Comparison of ENCODE assay signal across 8 mouse cellular contexts in genomic region chr4:155831831-155832230, GRCm38 (mm10). TPM values are rescaled to one million over a fixed set of nuclear protein-coding genes. Genes with fewer than 3 reads are reported as not detected.
A peak's percentile ranks its signal among the peaks of the same experiment; 100 is the strongest.
DNase-seq lines count a peak whose midpoint lies in the region; ATAC-seq and TF ChIP-seq lines count a peak whose summit lies in the region.

No protein-coding gene starts in this region.

- peak in 1 of 2 experiments; percentile 37 for DNase-seq in layer of hippocampus, adult 2 months (ENCODE audit: low spot score in 2 of 2)
- DNase-seq in layer of hippocampus, adult 18-20 months (ENCODE audit: low spot score in 2 of 2) = no peak
- DNase-seq in embryonic facial prominence, embryonic 14.5 days (ENCODE audit: low spot score) = no peak
- DNase-seq in midbrain, embryonic 11.5 days (ENCODE audit: low spot score, missing footprints) = no peak
- DNase-seq in right cerebral cortex, adult 2 months (ENCODE audit: low spot score in 2 of 2) = no peak
- DNase-seq in cerebellum, postnatal 10 days = no peak
- no peak for DNase-seq in left cerebral cortex, postnatal 25 days (ENCODE audit: low spot score in 2 of 2)

- no peaks in the 10 kb centered on the region for H3K27me3 ChIP-seq in embryonic facial prominence, embryonic 14.5 days (replicated peaks; ENCODE audit: control insufficient read depth, insufficient read depth, low read length)
- H3K27me3 ChIP-seq in intestine, postnatal 0 days (replicated peaks; ENCODE audit: control insufficient read depth, insufficient read depth, low read length) = no peaks in the 10 kb centered on the region
- no peaks in the 10 kb centered on the region for H3K27me3 ChIP-seq in midbrain, embryonic 11.5 days (ENCODE audit: control insufficient read depth, insufficient read depth, low read length)

- no peaks in the 10 kb centered on the region for H3K9me3 ChIP-seq in embryonic facial prominence, embryonic 14.5 days (ENCODE audit: control insufficient read depth, low read length)
- H3K9me3 ChIP-seq in intestine, postnatal 0 days (ENCODE audit: control insufficient read depth) = no peaks in the 10 kb centered on the region
- H3K9me3 ChIP-seq in midbrain, embryonic 11.5 days (ENCODE audit: control insufficient read depth, low read length) = no peaks in the 10 kb centered on the region

- WGBS in embryonic facial prominence, embryonic 14.5 days = 1% methylated on average over 18 of the region's 25 CpGs
- WGBS in intestine, postnatal 0 days = 1% methylated on average over 25 of the region's 25 CpGs
- WGBS in midbrain, embryonic 11.5 days = 2% methylated on average over 25 of the region's 25 CpGs

- intact Hi-C loops in left cerebral cortex, postnatal 25 days (cut with DNase I) = loop anchor here (1.0 kb wide), 2 partner anchors 20 to 29 kb away; partner anchors contain the start of gene Ccnl2

- H3K36me3 ChIP-seq in embryonic facial prominence, embryonic 14.5 days (ENCODE audit: control insufficient read depth, insufficient read depth, low read length) = peaks cover 26% of the 10 kb centered on the region
- 0 out of 2 replicates have a peak, but pooled peaks cover 13% of the 10 kb centered on the region for H3K36me3 ChIP-seq in intestine, postnatal 0 days (ENCODE audit: control insufficient read depth, insufficient read depth)
- peaks cover 7% of the 10 kb centered on the region; the same call in 1 of the 2 replicates for H3K36me3 ChIP-seq in midbrain, embryonic 11.5 days (ENCODE audit: control insufficient read depth, insufficient read depth, low read length)

- H3K4me1 ChIP-seq in embryonic facial prominence, embryonic 14.5 days (ENCODE audit: control insufficient read depth, insufficient read depth, low read length) = peaks cover 15% of the 10 kb centered on the region
- H3K4me1 ChIP-seq in intestine, postnatal 0 days (replicated peaks; ENCODE audit: control insufficient read depth, insufficient read depth, low read length) = 0 out of 2 replicates have a peak, but pooled peaks cover 3% of the 10 kb centered on the region
- peaks cover 8% of the 10 kb centered on the region for H3K4me1 ChIP-seq in midbrain, embryonic 11.5 days (ENCODE audit: control insufficient read depth, insufficient read depth, low read length)

- peak overlapping the region; percentile 94 for H3K27ac ChIP-seq in layer of hippocampus, adult 2 months
- H3K27ac ChIP-seq in embryonic facial prominence, embryonic 14.5 days (replicated peaks; ENCODE audit: low read depth, low read length) = peak overlapping the region; percentile 85
- H3K27ac ChIP-seq in intestine, postnatal 0 days (ENCODE audit: low read depth, low read length) = peak overlapping the region; percentile 84
- H3K27ac ChIP-seq in midbrain, embryonic 11.5 days (ENCODE audit: low read depth, low read length) = peak overlapping the region; percentile 58; the same call in 1 of the 2 replicates

- H3K4me2 ChIP-seq in embryonic facial prominence, embryonic 14.5 days (ENCODE audit: low read depth, low read length) = peak overlapping the region; percentile 88
- H3K4me2 ChIP-seq in intestine, postnatal 0 days (replicated peaks; ENCODE audit: low read depth) = peak overlapping the region; percentile 87
- peak overlapping the region; percentile 96 for H3K4me2 ChIP-seq in midbrain, embryonic 11.5 days

- ATAC-seq in embryonic facial prominence, embryonic 14.5 days (ENCODE audit: low read depth) = no peak; the same call in 1 of the 2 replicates
- peak; percentile 12 for ATAC-seq in intestine, postnatal 0 days
- no peak; the same call in 1 of the 2 replicates for ATAC-seq in midbrain, embryonic 11.5 days (ENCODE audit: low FRiP score)

- TF ChIP-seq CTCF in layer of hippocampus, adult 2 months (conservative IDR thresholded peaks at IDR 0.05) = no peak
- no peak for TF ChIP-seq CTCF in intestine, postnatal 0 days (IDR thresholded peaks at IDR 0.05; ENCODE audit: low read depth)

- H3K4me3 ChIP-seq in layer of hippocampus, adult 2 months = peak overlapping the region; percentile 86
- peak overlapping the region; percentile 90 for H3K4me3 ChIP-seq in embryonic facial prominence, embryonic 14.5 days (ENCODE audit: low read depth, low read length)
- peak overlapping the region; percentile 88 for H3K4me3 ChIP-seq in intestine, postnatal 0 days (ENCODE audit: low read depth, low read length)
- peak overlapping the region; percentile 87 for H3K4me3 ChIP-seq in midbrain, embryonic 11.5 days (ENCODE audit: low read depth, low read length)

- H3K9ac ChIP-seq in embryonic facial prominence, embryonic 14.5 days (ENCODE audit: low read depth, low read length) = peak overlapping the region; percentile 87
- H3K9ac ChIP-seq in intestine, postnatal 0 days (ENCODE audit: low read depth, low read length) = peak overlapping the region; percentile 81
- H3K9ac ChIP-seq in midbrain, embryonic 11.5 days (ENCODE audit: low read length) = peak overlapping the region; percentile 90

RNA-seq across cellular contexts. Expression of gene Aurkaip1, which starts 0.8 kb away (rescaled TPM):
- 100 to 1,000 TPM; 102 to 105 TPM for total RNA-seq in layer of hippocampus, adult 2 months (2021)
- 100 to 1,000 TPM in 1 of 2 experiments, 10 to 100 TPM in 1; 97.4 to 106 TPM for total RNA-seq in layer of hippocampus, adult 18-20 months (2021)
- 126 and 129 TPM in 2 replicates for polyA plus RNA-seq in embryonic facial prominence, embryonic 14.5 days (2014; fragmentation: Nextera tagmentation; extraction: Ambion mirVana)
- 152 and 153 TPM in 2 replicates for polyA plus RNA-seq in intestine, postnatal 0 days (2015; fragmentation: Nextera tagmentation; extraction: Ambion mirVana)
- polyA plus RNA-seq in midbrain, embryonic 11.5 days (2014; fragmentation: Nextera tagmentation; extraction: Ambion mirVana) = 113 and 128 TPM in 2 replicates
- total RNA-seq in left cerebral cortex, postnatal 25 days (2021) = 100 to 1,000 TPM in 1 of 2 experiments, 10 to 100 TPM in 1; 99.6 to 104 TPM

RNA-seq across cellular contexts. Expression of gene Mxra8, which starts 7.6 kb away (rescaled TPM):
- 10 to 100 TPM in 1 of 2 experiments, 1 to 10 TPM in 1; 8.4 to 10.6 TPM for total RNA-seq in layer of hippocampus, adult 2 months (2021)
- 1 to 10 TPM; 5.6 to 6.9 TPM for total RNA-seq in layer of hippocampus, adult 18-20 months (2021)
- polyA plus RNA-seq in embryonic facial prominence, embryonic 14.5 days (2014; fragmentation: Nextera tagmentation; extraction: Ambion mirVana) = 138 and 142 TPM in 2 replicates
- 38.5 and 39.9 TPM in 2 replicates for polyA plus RNA-seq in intestine, postnatal 0 days (2015; fragmentation: Nextera tagmentation; extraction: Ambion mirVana)
- polyA plus RNA-seq in midbrain, embryonic 11.5 days (2014; fragmentation: Nextera tagmentation; extraction: Ambion mirVana) = 37.7 and 41.9 TPM in 2 replicates
- 1 to 10 TPM; 7.0 to 8.4 TPM for total RNA-seq in left cerebral cortex, postnatal 25 days (2021)

RNA-seq across cellular contexts. Expression of gene Dvl1, which starts 15.4 kb away (rescaled TPM):
- total RNA-seq in layer of hippocampus, adult 2 months (2021) = 10 to 100 TPM; 80.8 to 81.9 TPM
- total RNA-seq in layer of hippocampus, adult 18-20 months (2021) = 10 to 100 TPM; 85.4 to 86.9 TPM
- polyA plus RNA-seq in embryonic facial prominence, embryonic 14.5 days (2014; fragmentation: Nextera tagmentation; extraction: Ambion mirVana) = 9.7 and 12.0 TPM in 2 replicates
- 6.3 and 6.5 TPM in 2 replicates for polyA plus RNA-seq in intestine, postnatal 0 days (2015; fragmentation: Nextera tagmentation; extraction: Ambion mirVana)
- polyA plus RNA-seq in midbrain, embryonic 11.5 days (2014; fragmentation: Nextera tagmentation; extraction: Ambion mirVana) = 8.6 and 10.7 TPM in 2 replicates
- 10 to 100 TPM; 87.9 to 88.0 TPM for total RNA-seq in left cerebral cortex, postnatal 25 days (2021)

RNA-seq across cellular contexts. Expression of gene Ccnl2, which starts 19.5 kb away (rescaled TPM):
- total RNA-seq in layer of hippocampus, adult 2 months (2021) = 10 to 100 TPM; 79.4 to 94.2 TPM
- 10 to 100 TPM; 70.4 to 79.3 TPM for total RNA-seq in layer of hippocampus, adult 18-20 months (2021)
- 163 and 175 TPM in 2 replicates for polyA plus RNA-seq in embryonic facial prominence, embryonic 14.5 days (2014; fragmentation: Nextera tagmentation; extraction: Ambion mirVana)
- polyA plus RNA-seq in intestine, postnatal 0 days (2015; fragmentation: Nextera tagmentation; extraction: Ambion mirVana) = 54.7 and 65.1 TPM in 2 replicates
- 146 and 157 TPM in 2 replicates for polyA plus RNA-seq in midbrain, embryonic 11.5 days (2014; fragmentation: Nextera tagmentation; extraction: Ambion mirVana)
- 10 to 100 TPM; 65.7 to 78.1 TPM for total RNA-seq in left cerebral cortex, postnatal 25 days (2021)

RNA-seq across cellular contexts. Expression of gene Mrpl20, which starts 29.2 kb away (rescaled TPM):
- 10 to 100 TPM; 86.6 to 89.6 TPM for total RNA-seq in layer of hippocampus, adult 2 months (2021)
- total RNA-seq in layer of hippocampus, adult 18-20 months (2021) = 10 to 100 TPM; 74.7 to 91.6 TPM
- polyA plus RNA-seq in embryonic facial prominence, embryonic 14.5 days (2014; fragmentation: Nextera tagmentation; extraction: Ambion mirVana) = 199 and 219 TPM in 2 replicates
- polyA plus RNA-seq in intestine, postnatal 0 days (2015; fragmentation: Nextera tagmentation; extraction: Ambion mirVana) = 203 and 212 TPM in 2 replicates
- polyA plus RNA-seq in midbrain, embryonic 11.5 days (2014; fragmentation: Nextera tagmentation; extraction: Ambion mirVana) = 225 and 243 TPM in 2 replicates
- total RNA-seq in left cerebral cortex, postnatal 25 days (2021) = 10 to 100 TPM; 93.9 to 97.9 TPM
